Mouse (Mus musculus) CH12.LX (cell line): ENCODE measurements at regions not wholly inside any gene's neighbourhood (a gene's known extent, or its start where the extent isn't known, plus 50 kb on each side); places are given as distances from the start of the nearest gene placed in this dataset.
"Not testable (repeated sequence)": the region's sequence is repeated elsewhere in the genome, so short reads cannot be mapped to it uniquely, and the experiment has no call there.

Experiments used
- DNase-seq: peaks from one replicate; pipeline ENCODE4 v3.0.0-alpha.2; 2013; ENCODE audit errors: extremely low read depth
- H3K27ac ChIP-seq: 2 replicates; pipeline ENCODE4 v1.5.1; 2012; ENCODE audit warnings: low read depth, mild to moderate bottlenecking, control low read depth, moderate library complexity; ENCODE audit not compliant: insufficient read depth
- H3K27me3 ChIP-seq: replicated peaks from 2 replicates; pipeline ENCODE3; 2012; ENCODE audit warnings: inconsistent platforms
- H3K36me3 ChIP-seq, 2 experiments: replicated peaks in 1 of 2; 2 replicates each; pipeline versions ENCODE3 to v1.6.1; 2012; ENCODE audit warnings: inconsistent platforms in 1 of 2, low read length in 1 of 2, mild to moderate bottlenecking in 1 of 2, mixed read lengths in 1 of 2, moderate library complexity in 1 of 2; ENCODE audit not compliant: control insufficient read depth in 1 of 2, insufficient read depth in 1 of 2
- H3K4me1 ChIP-seq, 2 experiments: 2 replicates each; pipeline ENCODE4 v1.6.1; 2012; ENCODE audit warnings: inconsistent platforms in 1 of 2, moderate library complexity in 1 of 2; ENCODE audit not compliant: insufficient read depth in 2 of 2, control insufficient read depth in 1 of 2
- H3K4me2 ChIP-seq: 2 replicates; pipeline ENCODE4 v1.6.1; 2012; ENCODE audit warnings: low read depth, mild to moderate bottlenecking, control low read depth; ENCODE audit not compliant: poor library complexity, insufficient read depth, severe bottlenecking
- H3K4me3 ChIP-seq, 3 experiments: fragments of 150-350 bp in 1 of 3; sonication (generic) in 1 of 3; replicated peaks in 1 of 3; 2 replicates each; pipeline versions ENCODE3 to v1.5.1; 2011 to 2012; ENCODE audit warnings: low read depth in 2 of 3, low read length in 2 of 3, mild to moderate bottlenecking in 2 of 3, moderate library complexity in 2 of 3, control low read depth in 1 of 3, improper control_type of control experiment in 1 of 3, inconsistent platforms in 1 of 3, mixed read lengths in 1 of 3; ENCODE audit not compliant: poor library complexity in 1 of 3
- H3K79me2 ChIP-seq: replicated peaks from 2 replicates; pipeline ENCODE4 v1.6.1; 2012; ENCODE audit warnings: mild to moderate bottlenecking, moderate library complexity; ENCODE audit not compliant: control insufficient read depth, poor library complexity, insufficient read depth, severe bottlenecking; ENCODE audit errors: extremely low read depth
- H3K9ac ChIP-seq: 2 replicates; pipeline ENCODE4 v1.6.1; 2012; ENCODE audit warnings: low read depth, mild to moderate bottlenecking, control low read depth, moderate library complexity; ENCODE audit not compliant: insufficient read depth
- H3K9me3 ChIP-seq: replicated peaks from 2 replicates; pipeline ENCODE3; 2012; ENCODE audit warnings: low read length, inconsistent platforms, mixed read lengths
- BHLHE40 ChIP-seq: IDR thresholded peaks from 2 replicates; pipeline ENCODE4 v1.6.1; 2011; ENCODE audit warnings: mild to moderate bottlenecking, low read depth, low read length, improper control_type of control experiment
- CTCF ChIP-seq, 2 experiments: IDR thresholded peaks in 1 of 2; conservative IDR thresholded peaks in 1 of 2; 2 replicates each; pipeline ENCODE4 v1.5.1; 2011 to 2012; ENCODE audit warnings: low read depth in 2 of 2, low read length in 2 of 2, improper control_type of control experiment in 1 of 2, inconsistent platforms in 1 of 2, mild to moderate bottlenecking in 1 of 2, moderate library complexity in 1 of 2
- E2F4 ChIP-seq: IDR thresholded peaks from 2 replicates; pipeline ENCODE4 v1.6.1; 2011; ENCODE audit warnings: low read depth, low read length, improper control_type of control experiment; ENCODE audit not compliant: insufficient replicate concordance
- ELF1 ChIP-seq: IDR thresholded peaks from 2 replicates; pipeline ENCODE4 v1.6.1; 2014; ENCODE audit warnings: low read depth, mild to moderate bottlenecking, inconsistent platforms, low read length, improper control_type of control experiment
- EP300 ChIP-seq: IDR thresholded peaks from 2 replicates; pipeline ENCODE4 v1.6.1; 2011; ENCODE audit warnings: low read length, improper control_type of control experiment
- ETS1 ChIP-seq: conservative IDR thresholded peaks from 2 replicates; pipeline ENCODE4 v1.6.1; 2012; ENCODE audit warnings: low read depth, mild to moderate bottlenecking, inconsistent platforms, low read length, improper control_type of control experiment, moderate library complexity
- HCFC1 ChIP-seq: IDR thresholded peaks from 2 replicates; pipeline ENCODE4 v1.6.1; 2012; ENCODE audit warnings: low read depth, mild to moderate bottlenecking, inconsistent platforms, low read length, improper control_type of control experiment
- KAT2A ChIP-seq: IDR thresholded peaks from 2 replicates; pipeline ENCODE4 v1.6.1; 2012; ENCODE audit warnings: low read length, improper control_type of control experiment, inconsistent platforms; ENCODE audit not compliant: insufficient replicate concordance
- MAFK ChIP-seq: IDR thresholded peaks from 2 replicates; pipeline ENCODE4 v1.6.1; 2011; ENCODE audit warnings: low read length, improper control_type of control experiment; ENCODE audit not compliant: insufficient replicate concordance
- MAX ChIP-seq: IDR thresholded peaks from 2 replicates; pipeline ENCODE4 v1.6.1; 2011; ENCODE audit warnings: low read length, improper control_type of control experiment
- MAZ ChIP-seq: IDR thresholded peaks from 2 replicates; pipeline ENCODE4 v1.6.1; 2012; ENCODE audit warnings: low read depth, mild to moderate bottlenecking, inconsistent platforms, low read length, improper control_type of control experiment, moderate library complexity
- NELFE ChIP-seq: IDR thresholded peaks from 2 replicates; pipeline ENCODE4 v1.6.1; 2011; ENCODE audit warnings: low read depth, low read length, improper control_type of control experiment
- PAX5 ChIP-seq: IDR thresholded peaks from 2 replicates; pipeline ENCODE4 v1.6.1; 2012; ENCODE audit warnings: low read length, inconsistent platforms, mixed read lengths
- TBP ChIP-seq: conservative IDR thresholded peaks from 2 replicates; pipeline ENCODE4 v1.6.1; 2011; ENCODE audit warnings: low read depth, low read length, improper control_type of control experiment
- UBTF ChIP-seq: IDR thresholded peaks from 2 replicates; pipeline ENCODE4 v1.6.1; 2012; ENCODE audit warnings: low read depth, mild to moderate bottlenecking, inconsistent platforms, low read length, improper control_type of control experiment, moderate library complexity
- USF1 ChIP-seq: IDR thresholded peaks from 2 replicates; pipeline ENCODE4 v1.6.1; 2014; ENCODE audit warnings: low read depth, mild to moderate bottlenecking, inconsistent platforms, low read length, improper control_type of control experiment
- USF2 ChIP-seq: conservative IDR thresholded peaks from 2 replicates; pipeline ENCODE4 v1.6.1; 2011; ENCODE audit warnings: low read depth, low read length, improper control_type of control experiment
- ZKSCAN1 ChIP-seq: IDR thresholded peaks from 2 replicates; pipeline ENCODE4 v1.6.1; 2012; ENCODE audit warnings: low read depth, inconsistent platforms, low read length, improper control_type of control experiment, borderline replicate concordance
- ZMIZ1 ChIP-seq: IDR thresholded peaks from 2 replicates; pipeline ENCODE4 v1.6.1; 2012; ENCODE audit warnings: low read depth, mild to moderate bottlenecking, inconsistent platforms, low read length, improper control_type of control experiment
- dilution Hi-C: fragments of 300-500 bp; cut with MboI; formaldehyde crosslinking; loops from 2 replicates; pipeline ENCODE4 v1.14.3; 2020; ENCODE audit warnings: low sequenced_read_pairs; ENCODE audit not compliant: extremely low pct_unique_long_range_greater_than_20kb, extremely low pct_ligation_motif_present
- in situ Hi-C: fragments of 300-500 bp; cut with MboI; formaldehyde crosslinking; loops from 3 replicates; pipeline ENCODE4 v1.14.3; 2019; ENCODE audit warnings: low sequenced_read_pairs, low pct_ligation_motif_present, low pct_unique_long_range_greater_than_20kb, mixed read lengths

- no peak for TF ChIP-seq MAFK
- TF ChIP-seq EP300: no peak
- TF ChIP-seq TBP: no peak
- TF ChIP-seq USF2: no peak
- no peak for TF ChIP-seq ELF1
- no peak for TF ChIP-seq ZMIZ1
- no peak for TF ChIP-seq KAT2A
- no peak for TF ChIP-seq UBTF
- no peak for TF ChIP-seq CTCF (conservative IDR thresholded peaks at IDR 0.05 in 1 of 2, IDR thresholded peaks at IDR 0.05 in 1 of 2; ENCODE audit: low read depth in 2 of 2, low read length in 2 of 2)
- no peak for TF ChIP-seq BHLHE40
- no peak for TF ChIP-seq USF1
- no peak for TF ChIP-seq ETS1
- no peak for TF ChIP-seq E2F4
- H3K27ac ChIP-seq: no peak overlapping the region
- no peaks in the 10 kb centered on the region for H3K79me2 ChIP-seq
- no peak for DNase-seq
- no peaks in the 10 kb centered on the region for H3K36me3 ChIP-seq
- H3K4me1 ChIP-seq: no peaks in the 10 kb centered on the region
- in situ Hi-C loops (no loop called here), dilution Hi-C loops (no loop called here)
- H3K9me3 ChIP-seq: no peaks in the 10 kb centered on the region
- no peak overlapping the region for H3K9ac ChIP-seq
- H3K27me3 ChIP-seq: no peaks in the 10 kb centered on the region
- H3K4me2 ChIP-seq: no peak overlapping the region
- H3K4me3 ChIP-seq: no peak overlapping the region
Measured at GRCm38 (mm10) chr2:53605829-53606228, 414.3 kb downstream of the Arl6ip6 start.

GRCm38 (mm10) chr2:53619681-53620080 is 428.2 kb downstream of the Arl6ip6 start:
- no peak for DNase-seq
- TF ChIP-seq KAT2A (no peak), NELFE (no peak), ZMIZ1 (no peak), EP300 (no peak), TBP (no peak), MAX (no peak), ZKSCAN1 (no peak), HCFC1 (no peak), MAZ (no peak), PAX5 (no peak)
- TF ChIP-seq, all 38 proteins: peak for 0

GRCm38 (mm10) chr2:53632816-53633474 is 441.4 kb downstream of the Arl6ip6 start:
- DNase-seq, in situ Hi-C loops, dilution Hi-C loops: not testable (repeated sequence)

More at GRCm38 (mm10) chr2:53619681-53620080, 428.2 kb downstream of the Arl6ip6 start:
- H3K79me2 ChIP-seq: no peaks in the 10 kb centered on the region
- dilution Hi-C loops (no loop called here), in situ Hi-C loops (no loop called here)
- H3K27ac ChIP-seq: no peak overlapping the region
- H3K36me3 ChIP-seq: no peaks in the 10 kb centered on the region
- no peak overlapping the region for H3K9ac ChIP-seq
- H3K4me3 ChIP-seq: no peak overlapping the region
- H3K9me3 ChIP-seq: no peaks in the 10 kb centered on the region
- no peaks in the 10 kb centered on the region for H3K4me1 ChIP-seq
- H3K27me3 ChIP-seq: no peaks in the 10 kb centered on the region
- H3K4me2 ChIP-seq: no peak overlapping the region

More at GRCm38 (mm10) chr2:53632816-53633474, 441.4 kb downstream of the Arl6ip6 start:
- not testable (repeated sequence) for H3K9ac ChIP-seq, H3K79me2 ChIP-seq, H3K36me3 ChIP-seq, H3K4me2 ChIP-seq, H3K9me3 ChIP-seq, H3K4me3 ChIP-seq, H3K27me3 ChIP-seq, H3K4me1 ChIP-seq, H3K27ac ChIP-seq
